Mouse (Mus musculus) embryo, embryonic 10 days (tissue): ENCODE measurements around the gene Arhgap29.

Experiments used
- DNase-seq: peaks from one replicate; pipeline ENCODE4 v3.0.0-alpha.2; 2015; ENCODE audit warnings: low spot score

Arhgap29 gene

DNA sequence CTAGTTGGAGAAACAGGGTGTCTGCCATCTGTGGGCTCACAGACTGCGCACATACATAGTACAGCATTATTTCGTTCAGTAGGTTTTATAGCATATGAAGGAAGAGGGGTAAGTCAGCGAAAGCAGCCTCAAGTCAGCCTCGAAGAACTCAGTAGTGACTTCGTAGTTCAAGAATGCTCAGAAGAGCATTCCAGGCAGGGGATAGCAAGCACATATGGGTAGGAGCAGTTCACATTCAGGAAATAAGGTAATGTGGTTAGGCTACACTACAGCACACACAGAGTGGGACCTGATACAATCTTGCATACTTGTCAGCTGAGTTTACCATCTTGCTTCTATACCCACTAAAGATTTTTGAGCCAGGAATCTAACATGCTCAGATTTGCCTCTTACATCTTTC lies 58.0 kb downstream of the Arhgap29 start:
- DNase-seq, result no peak

DNA sequence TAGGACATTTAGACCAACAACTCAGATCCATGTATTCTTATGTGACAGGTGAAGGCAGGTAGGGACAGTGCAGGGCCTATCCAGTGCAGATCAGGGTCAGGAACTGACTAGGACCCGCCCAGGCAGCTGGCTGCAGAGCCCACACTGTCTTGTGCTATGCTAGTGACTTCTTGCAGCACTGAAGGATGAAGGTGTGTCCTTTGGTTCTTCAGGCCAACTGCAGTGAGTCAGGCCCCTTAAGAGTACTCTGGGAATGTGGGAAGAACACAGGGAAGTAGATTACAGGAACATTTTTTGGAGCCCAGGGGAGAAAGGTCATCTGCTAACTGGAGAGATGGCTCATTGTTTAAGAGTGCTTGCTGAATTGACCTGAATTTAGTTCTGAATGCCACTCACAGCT lies 60.1 kb downstream of the Arhgap29 start:
- DNase-seq, result no peak

DNA sequence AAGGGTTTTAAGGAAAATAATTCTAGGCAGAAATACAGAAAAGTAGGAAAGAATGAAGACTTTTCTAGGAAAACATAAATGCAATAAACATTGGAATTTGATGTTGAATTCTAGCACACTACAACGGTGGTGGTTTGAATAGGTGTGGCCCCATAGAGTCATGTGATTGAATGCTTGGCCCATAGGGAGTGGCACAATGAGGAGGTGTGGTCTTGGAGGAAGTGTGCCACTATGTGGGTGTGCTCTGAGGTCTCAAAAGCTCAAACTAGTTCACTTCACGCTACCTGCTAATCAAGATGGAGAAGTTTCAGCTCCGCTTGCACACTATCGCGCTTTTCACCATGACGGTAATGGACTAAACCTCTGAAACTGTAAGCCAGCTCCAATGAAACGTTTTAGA lies 66.1 kb downstream of the Arhgap29 start:
- no peak for DNase-seq

DNA sequence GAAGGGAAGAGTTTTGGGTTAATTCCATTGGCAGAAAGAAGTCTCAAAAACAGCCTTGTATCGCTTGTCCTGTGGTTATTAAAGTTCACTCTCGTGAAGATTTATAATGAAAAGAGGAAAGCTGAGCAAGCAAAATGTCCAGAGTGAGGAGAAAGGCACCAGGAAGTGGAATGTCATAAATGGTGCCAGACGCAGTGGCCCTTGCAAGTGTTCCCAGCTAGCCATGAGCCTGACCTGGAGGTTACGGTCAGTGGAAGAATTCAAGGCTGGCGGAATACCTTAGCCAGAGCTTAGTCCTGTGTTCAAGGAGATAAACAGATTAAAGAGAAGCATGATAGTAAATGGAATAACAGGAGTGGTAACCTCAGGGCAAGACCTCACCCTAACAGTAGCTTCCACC lies 66.8 kb downstream of the Arhgap29 start:
- no peak for DNase-seq

DNA sequence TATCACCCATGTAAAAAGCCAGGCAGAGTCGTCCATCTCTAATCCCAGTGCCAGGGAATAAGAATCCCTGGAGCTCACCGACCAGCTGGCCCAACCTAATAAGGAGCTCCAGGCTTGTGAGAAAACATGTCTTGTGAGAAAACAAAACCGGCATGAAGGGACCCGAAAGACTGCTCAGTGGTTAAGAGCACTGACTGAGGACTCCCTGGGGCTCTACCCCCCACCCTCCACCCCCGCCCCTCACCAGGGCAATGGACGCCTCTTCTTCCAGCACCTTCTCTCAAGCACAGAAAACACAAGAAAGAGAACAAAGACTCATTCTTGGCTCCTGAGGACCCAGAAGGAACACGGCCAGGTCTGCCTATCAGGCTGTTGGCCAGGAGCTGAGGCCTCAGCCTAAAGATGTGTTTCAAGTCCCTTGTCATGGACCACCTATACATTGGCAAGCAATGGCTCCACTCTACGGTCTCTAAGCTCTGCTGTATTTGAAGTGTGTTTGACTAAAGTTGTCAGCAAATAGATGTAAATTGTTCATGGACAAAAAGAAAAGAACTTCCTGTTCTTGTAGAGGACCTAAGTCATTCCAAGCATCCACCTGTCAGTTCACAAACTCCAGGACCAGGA lies 68.8 kb downstream of the Arhgap29 start:
- no peak for DNase-seq

DNA sequence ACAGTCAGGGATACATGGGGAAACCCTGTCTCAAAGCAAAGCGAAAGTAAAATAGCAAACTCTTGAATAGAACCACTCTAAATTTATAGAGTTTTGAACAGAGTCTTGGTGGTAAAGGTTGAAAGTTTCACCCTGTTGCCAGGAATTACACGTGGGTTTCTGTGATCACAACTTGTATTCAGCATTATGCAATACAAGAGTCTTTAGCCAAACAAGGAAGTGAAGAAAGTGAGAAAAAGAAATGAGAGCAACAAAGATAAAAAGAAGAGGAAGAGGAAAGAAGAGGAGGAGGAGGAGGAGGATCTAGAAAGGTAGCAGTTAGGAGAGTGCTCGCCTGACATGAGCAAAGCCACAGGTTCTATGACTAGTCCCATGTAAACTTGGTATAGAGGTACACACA lies 70.0 kb downstream of the Arhgap29 start:
- no peak for DNase-seq

DNA sequence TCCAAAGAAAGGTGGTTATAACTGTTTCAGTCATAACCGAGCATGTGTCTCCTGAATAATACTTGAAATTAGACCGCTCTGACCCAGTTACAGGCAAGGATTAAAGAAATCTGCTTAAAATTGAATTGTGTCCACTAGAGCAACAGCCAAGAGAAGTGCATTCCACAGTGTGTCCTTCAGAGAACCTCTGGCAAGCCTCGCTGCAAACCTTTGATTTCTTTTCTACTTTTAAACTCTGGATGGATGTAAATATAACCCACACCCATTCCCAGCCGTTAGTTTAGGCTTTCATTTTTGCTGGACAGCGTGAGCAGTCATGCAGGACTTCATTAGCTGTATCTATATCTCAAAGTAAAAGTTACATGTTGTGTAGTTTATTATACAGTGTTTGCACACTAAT lies 74.3 kb downstream of the Arhgap29 start:
- no peak for DNase-seq

DNA sequence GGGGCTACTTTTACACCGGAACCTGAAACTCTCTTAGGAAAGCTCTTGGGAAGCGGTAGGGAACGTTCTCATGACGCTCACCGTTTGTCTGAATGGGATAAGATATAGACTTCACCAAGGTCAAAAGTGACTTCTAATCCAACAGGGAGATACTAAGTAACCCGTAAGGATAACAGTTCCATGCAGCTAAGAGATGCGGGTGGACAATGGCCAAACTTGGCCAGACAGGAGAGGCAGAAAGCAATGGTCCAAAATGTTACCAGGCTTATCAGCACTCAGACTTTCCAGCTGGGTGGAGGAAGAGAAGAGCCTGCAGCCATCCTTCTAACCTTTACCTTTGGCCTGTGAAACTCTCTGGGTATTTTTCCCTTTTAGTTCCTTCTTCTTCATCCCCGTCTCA lies 75.4 kb downstream of the Arhgap29 start:
- DNase-seq, result no peak

DNA sequence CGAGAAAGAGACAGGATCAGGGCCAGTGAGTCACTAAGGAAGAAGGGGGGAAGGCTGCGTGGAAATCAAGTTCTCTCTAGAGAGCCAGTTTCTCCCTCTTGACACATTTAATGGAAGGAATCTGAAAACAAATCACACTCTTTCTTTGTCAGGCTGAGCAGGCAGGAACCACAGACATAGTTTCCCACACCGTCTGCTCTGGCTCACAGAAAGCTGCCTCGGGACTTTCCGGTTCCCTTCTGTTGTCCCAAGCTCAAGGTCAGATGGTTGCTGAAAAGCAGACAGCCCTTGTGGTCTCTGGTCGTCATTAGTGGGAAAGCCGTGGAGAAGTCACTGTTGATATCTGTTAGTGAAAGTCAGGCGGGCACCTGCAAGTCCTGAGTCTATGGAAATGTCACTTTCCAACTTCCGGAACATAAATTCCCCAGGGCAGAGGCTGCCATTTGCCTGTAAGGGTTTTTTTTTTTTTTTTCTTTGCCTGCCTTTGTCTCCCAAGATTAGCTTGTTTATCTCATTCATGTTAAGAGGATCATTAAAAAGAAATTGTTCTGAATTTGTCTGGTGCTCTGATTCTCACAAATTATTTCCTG lies 81.0 kb downstream of the Arhgap29 start:
- DNase-seq, result no peak

DNA sequence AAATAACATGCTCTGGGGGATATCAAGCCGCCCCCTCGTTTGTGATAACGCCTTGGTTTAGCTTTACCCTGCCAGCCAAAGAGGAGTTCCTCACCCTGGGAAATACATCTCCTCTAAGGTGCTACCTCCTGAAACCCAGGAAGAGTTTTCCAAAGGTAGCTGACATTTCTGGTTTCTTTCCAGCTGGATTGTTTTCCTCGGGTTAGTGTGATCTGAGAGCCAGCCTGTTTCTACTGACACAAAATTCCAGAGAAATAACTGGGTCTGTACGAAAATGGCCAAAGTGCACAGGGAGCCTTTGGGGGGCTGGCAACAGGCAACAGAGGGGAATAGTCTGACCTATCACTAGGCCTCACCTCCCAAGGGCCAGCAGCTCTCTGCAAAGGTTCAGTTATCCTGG lies 81.9 kb downstream of the Arhgap29 start:
- no peak for DNase-seq

DNA sequence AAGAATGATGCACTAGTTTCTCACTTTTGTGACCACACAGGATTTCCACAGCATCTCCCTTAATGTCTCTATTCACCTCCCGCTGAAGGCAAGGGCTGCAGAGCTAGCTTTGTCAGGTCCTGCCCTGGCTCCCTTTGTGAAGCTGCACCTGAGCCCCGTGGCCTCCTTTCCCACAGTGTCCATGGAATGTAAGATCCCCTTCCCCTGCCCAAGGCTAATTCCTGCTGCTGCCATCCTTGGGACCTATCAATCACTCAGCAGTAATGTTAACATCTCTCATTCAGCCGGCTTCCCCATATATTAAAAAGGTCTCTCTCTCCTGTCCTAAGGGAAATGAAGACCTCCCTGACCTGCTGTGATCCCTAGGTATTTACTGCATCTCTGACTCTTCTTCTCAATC lies 82.8 kb downstream of the Arhgap29 start:
- DNase-seq, result no peak

DNA sequence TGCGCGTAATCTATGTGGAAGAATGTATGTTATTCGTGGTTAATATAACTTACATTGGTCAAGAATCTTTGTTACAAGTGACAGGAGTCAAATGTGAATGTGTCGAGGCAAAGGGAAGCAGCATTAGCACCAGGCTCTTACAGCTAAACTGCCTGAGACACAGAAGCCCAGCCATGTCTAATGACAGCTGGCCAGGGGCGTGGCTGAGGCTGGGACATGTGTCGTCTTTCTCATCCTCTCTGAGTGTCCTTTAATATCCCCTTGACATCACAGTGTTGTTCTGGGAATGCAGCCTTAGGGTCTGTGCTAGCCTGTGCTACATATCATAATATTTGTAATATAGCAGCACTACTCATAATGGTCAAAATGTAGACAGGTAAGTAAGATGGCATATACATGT lies 88.2 kb downstream of the Arhgap29 start:
- DNase-seq, result no peak

DNA sequence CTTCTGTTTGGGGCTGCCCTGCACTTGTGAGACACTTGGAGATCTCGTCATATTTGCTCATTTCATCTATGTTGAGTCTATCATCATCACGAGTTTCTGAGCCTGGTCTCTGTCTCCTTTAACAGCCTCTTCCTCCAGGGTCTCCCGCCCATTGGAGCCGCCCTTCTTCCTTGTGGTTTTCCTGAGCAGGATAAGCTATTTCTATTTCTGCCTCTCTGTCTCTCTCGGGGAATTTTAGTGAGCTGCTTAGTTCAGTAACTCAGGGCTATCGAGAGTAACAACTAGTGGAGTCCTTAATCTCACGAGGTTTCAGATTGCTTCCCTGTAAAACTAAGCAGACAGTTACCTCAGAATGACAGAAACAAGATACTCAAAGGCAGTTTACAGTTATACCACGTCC lies 90.8 kb downstream of the Arhgap29 start:
- DNase-seq, result no peak

DNA sequence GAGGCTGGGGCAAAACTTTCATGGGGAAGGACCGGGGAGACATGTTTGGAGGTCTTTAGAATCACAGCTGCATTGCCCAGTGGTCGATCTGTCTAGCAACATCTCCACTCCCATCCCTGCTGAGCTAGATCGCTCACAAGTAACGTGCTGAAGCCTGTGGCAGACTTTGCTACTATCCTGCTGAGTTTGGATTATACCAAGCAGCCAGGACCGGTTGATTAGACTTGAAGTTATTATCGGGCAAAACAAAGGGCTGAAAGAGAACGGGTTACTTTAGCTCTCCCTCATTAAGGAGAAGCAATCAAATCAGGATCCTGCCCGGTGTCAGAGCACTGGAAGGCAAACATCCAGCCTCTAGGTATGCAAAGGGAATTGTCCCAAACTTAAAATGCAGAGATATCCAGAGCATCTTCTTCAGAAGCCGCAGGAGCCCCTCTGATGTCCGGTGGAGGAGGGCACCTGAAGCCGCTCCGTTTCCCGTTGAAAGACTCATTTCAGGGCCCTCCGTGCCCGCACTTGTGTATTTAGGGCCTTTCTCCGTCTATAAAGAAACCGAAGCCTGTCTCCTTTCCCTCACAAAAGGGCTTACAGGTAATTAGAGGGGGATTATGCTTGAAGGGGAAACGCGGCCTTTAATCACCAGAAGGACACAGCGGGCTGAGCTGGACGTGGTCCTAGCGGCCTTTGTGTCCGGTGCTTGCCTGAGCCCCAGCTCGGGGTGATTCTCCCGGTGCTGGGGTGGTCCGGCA lies 91.6 kb downstream of the Arhgap29 start, which contains the start of gene Abca4:
Gene Abca4, plus strand, starts transcription at position 645 of the 749 bp plus-strand sequence.
- DNase-seq, result peak; percentile 63

DNA sequence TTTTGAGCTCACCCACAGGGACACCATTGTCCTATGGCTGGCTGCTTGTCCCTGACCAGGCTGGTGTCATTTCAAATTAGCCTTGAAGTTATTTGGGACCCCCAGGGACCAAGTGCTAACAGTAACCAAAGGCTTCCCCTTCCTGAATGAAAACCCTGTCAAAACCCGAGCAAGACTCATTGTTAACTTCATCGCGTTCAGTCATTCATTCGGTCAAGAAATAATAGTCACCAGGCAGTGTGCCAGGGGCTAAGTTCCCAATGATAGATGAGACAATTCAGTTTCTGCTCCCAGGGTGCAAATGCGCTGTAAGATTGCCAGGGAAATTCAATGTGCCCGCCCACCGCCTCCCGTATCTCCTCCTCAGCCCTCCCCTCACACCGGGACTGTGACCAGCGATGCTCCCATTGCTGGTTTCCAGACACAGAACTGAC lies 93.9 kb downstream of the Arhgap29 start:
- peak; percentile 27 for DNase-seq

DNA sequence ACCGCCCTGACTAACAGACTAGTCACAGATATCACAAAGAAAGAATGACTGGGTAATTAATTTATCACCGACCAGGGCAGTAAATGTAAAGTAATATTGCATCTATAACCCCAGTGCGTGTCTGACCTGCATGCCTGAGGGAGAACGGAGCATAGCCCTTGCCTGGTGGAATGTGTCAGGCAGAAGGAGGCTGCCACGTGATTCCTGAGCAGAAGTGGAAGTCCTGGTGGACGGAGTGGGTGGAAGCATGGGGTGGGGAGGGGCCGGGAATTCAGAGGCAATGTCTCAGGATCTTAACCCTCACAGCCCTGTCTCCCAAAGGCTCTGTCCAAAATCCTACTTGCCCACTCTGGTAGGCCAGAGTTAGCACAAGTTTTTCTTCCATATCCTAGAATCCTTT lies 95.1 kb downstream of the Arhgap29 start:
- no peak for DNase-seq

DNA sequence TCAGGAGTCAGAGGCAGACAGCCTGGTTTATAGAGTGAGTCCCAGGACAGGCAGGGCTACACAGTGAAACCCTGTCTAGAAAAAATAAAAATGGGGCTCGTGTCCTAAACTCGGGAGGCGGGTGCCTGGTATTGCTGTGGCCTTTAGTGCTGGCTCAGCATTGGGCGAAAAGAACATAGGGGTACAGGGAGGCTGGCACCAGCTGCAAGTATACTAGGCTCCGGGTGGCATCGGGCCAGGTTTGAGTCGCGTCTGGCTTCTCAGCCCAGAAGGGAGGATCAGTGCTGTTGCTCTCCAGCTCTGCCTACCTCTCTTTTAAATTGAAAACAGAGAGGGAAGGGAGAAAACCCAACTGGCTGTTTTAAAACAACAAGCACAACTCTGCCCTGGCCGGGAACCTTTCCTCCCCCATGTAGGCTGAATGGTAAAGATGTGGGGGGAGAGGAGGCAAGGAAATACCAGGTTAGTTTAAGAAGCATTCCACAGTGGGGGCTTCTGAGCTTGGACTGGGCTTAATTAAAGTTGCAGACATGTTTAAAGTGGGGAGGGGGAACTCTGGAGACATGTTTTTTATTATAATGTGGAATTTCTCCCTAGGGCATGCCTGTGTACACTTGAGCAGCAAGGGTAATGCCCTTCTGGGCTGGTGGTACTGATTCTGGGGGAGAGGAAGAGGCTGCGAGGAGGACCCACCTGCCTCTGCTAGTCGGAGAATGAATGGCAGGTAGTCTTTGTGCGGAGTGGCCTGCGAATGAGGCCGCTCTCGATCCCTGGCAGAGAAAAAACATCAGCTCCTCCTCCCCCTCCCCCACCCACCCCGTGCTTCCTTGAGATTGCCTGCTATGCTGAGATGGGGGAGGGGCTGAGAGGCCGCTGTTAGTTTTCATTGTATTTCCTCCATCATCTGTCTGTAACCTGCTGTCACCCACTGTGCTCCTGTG lies 95.8 kb downstream of the Arhgap29 start:
- DNase-seq, result no peak

DNA sequence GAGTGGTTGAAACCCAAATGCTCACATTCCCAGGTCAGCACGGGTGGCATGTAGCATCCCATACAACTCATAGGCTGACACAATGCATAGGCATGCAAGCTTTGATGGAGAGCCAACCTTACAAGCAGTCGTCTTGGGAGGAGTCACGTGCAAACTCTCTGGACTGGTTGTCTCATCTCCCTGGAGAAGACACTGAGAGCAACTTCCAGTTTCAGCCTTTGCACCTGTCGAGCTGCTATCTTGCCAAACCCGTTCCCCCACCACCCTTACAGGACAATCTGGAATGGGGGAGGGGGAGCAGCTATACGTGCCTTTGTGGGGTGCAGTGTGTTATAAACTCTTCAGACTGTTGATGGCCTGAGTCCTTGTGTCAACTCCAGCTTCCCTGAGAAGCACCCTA lies 96.8 kb downstream of the Arhgap29 start:
- no peak for DNase-seq

DNA sequence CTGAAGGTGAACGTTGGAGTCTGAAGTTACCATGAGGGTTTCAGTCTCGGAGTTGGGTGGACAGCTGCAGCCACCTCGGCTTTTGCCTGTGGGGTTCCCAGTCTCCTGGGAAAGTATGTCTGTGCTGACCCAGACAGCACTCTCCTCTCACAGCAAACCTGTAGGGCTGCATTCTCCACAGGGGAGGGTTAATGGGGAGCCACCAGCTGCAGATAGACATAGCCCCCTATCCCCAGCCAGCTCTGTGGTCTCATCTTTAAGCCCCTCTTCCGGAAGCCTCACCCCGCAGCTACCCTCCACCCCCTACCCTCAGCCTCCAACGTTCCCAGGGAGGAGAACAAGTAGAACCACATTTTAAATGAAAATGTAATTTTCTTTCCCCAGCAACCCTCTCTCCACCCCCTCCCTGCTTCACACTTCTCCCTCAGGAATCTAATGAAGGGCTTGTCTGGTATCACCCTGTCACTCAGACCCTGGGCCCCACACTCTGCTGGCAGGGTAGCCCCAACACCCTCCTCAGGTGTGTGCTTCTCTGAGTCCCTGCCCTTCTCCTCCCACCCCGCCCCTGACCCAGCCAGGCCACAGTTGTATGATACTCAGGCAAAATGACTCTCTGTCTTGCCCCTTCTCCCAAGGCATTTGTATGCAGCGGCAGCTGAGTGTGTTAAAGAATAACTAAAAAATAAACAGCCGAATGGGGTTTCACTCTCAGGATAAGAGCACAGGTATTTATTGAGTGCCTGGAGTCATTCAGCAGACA lies 106.3 kb downstream of the Arhgap29 start:
- DNase-seq, result no peak

DNA sequence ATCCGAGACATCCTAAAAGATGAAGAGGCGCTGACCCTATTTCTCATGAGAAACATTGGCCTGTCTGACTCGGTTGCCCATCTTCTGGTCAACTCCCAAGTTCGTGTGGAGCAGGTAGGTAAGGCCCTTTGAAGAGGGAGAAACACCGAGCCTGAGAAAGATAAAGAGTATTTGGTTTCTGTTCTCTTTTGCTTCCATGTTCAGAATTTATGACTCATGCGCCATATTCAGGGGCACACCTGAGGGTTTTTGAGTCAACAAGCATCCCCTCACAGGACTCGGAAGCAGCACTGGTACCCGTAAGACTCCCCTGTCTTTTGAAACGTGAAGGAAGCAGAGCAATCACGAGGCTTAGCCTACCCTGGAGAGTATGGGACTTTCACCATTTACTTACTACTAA lies 110.2 kb downstream of the Arhgap29 start:
- DNase-seq, result no peak

DNA sequence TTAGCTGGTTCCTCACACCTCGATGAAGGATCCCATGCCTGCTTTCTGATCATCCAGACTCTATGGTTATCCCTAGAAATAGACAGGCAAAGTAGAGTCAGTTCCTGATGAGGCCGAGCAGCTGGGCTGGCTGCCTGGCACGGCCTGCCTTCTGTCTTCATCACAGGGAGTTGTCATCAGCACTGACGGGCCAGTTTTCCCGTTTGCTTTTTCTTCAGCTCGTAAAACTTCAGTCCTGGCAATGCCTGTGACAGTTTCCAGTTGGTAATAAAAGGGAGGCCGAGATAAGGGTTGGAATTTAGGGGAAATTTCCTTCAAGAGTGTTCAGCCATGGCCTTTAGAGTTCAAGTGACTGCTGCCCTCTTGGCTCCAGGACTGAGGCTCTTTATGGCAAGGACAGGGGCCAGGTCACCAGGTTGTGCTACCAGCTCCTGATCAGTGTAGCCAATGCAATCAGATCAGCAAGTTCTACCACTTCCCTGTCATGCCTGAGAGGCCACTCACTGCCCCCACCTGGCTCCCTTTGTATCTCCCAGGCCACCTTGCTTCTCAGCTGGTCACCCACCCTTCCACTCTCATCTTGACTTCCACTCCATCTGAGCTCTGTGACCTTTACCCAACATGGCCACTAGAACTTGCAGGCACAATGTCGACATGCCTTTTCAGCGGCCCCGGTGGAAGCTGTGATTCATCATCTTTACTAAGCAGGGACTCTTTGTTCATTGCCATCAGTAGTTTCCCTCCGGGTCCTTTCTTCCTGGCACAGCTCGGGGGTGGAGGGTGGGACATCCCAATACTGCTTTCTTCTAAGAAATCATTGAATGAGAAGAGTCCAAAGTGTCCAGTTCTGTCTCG lies 112.4 kb downstream of the Arhgap29 start:
- peak; percentile 30 for DNase-seq
